Mouse (Mus musculus) ES-Bruce4 (cell line): ENCODE results near the gene Gtf2h2. TPM values are rescaled to one million over a fixed set of nuclear protein-coding genes. Genes with fewer than 3 reads are reported as not detected.

ENCODE experiments used
- H3K27ac ChIP-seq: 2 replicates; pipeline ENCODE4 v1.5.1; 2012; ENCODE audit warnings: low read length, inconsistent platforms; ENCODE audit not compliant: insufficient read depth
- H3K27me3 ChIP-seq: 2 replicates; pipeline ENCODE4 v1.6.1; 2012; ENCODE audit warnings: mild to moderate bottlenecking, low read length, inconsistent platforms; ENCODE audit not compliant: control insufficient read depth, poor library complexity, insufficient read depth, severe bottlenecking
- H3K36me3 ChIP-seq: 2 replicates; pipeline ENCODE4 v1.6.1; 2012; ENCODE audit warnings: inconsistent platforms, mild to moderate bottlenecking, low read length, moderate library complexity; ENCODE audit not compliant: control insufficient read depth, poor library complexity, insufficient read depth, severe bottlenecking
- H3K4me1 ChIP-seq: one replicate; pipeline ENCODE4 v1.8.1; 2011; ENCODE audit warnings: low read length; ENCODE audit not compliant: control insufficient read depth, insufficient read depth
- H3K4me3 ChIP-seq: 2 replicates; pipeline ENCODE4 v1.5.1; 2011; ENCODE audit warnings: low read depth, mild to moderate bottlenecking, low read length
- H3K9ac ChIP-seq: 2 replicates; pipeline ENCODE4 v1.6.1; 2012; ENCODE audit warnings: low read depth, mild to moderate bottlenecking, inconsistent platforms; ENCODE audit not compliant: poor library complexity, severe bottlenecking
- H3K9me3 ChIP-seq: replicated peaks from 2 replicates; pipeline ENCODE4 v1.6.1; 2012; ENCODE audit warnings: mild to moderate bottlenecking, low read length, inconsistent platforms; ENCODE audit not compliant: control insufficient read depth, poor library complexity, insufficient read depth, severe bottlenecking
- CTCF ChIP-seq: IDR thresholded peaks from one replicate; pipeline ENCODE4 v1.8.1; 2011; ENCODE audit warnings: low read depth, low read length
- EP300 ChIP-seq: IDR thresholded peaks from 2 replicates; pipeline ENCODE4 v1.6.1; 2011; ENCODE audit warnings: low read depth, low read length; ENCODE audit not compliant: insufficient read depth
- POLR2A ChIP-seq: IDR thresholded peaks from one replicate; pipeline ENCODE4 v1.8.1; 2011; ENCODE audit warnings: low read length; ENCODE audit not compliant: insufficient read depth
- polyA plus RNA-seq: library from polyadenylated mRNA; stranded (reverse); fragments of >200 nt; gene quantifications from 2 replicates; pipeline ENCODE4 v1.2.4, GENCODE M21; 2011; ENCODE audit warnings: low read depth; ENCODE audit not compliant: missing spikeins, insufficient read depth, insufficient read length

Gtf2h2 gene
- polyA plus RNA-seq, 1 experiment: 118 TPM

DNA sequence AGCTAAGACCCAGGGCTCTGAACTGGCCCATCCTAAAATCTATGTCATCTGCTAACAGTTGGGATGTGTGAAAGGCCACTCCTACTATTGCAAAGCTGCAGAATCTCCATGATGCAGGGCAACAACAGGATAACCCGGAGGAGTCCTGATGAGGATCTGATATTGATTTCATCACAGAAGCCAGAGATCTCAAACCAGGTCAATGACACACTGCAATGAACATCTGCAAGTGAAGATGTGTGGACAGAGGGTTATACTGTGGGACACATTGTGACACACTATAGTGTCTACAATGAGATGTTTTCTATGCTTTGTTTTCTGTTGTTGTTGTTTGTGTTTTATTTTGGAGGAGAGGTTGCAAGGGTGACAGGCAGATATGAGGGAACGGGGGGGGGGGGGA lies 31.3 kb upstream of the Gtf2h2 start:
- Histone ChIP-seq H3K36me3 (no peaks in the 10 kb centered on the region), H3K4me3 (no peak overlapping the region), H3K27ac (no peak overlapping the region), H3K4me1 (no peaks in the 10 kb centered on the region), H3K9ac (no peak overlapping the region), H3K9me3 (no peaks in the 10 kb centered on the region), H3K27me3 (no peaks in the 10 kb centered on the region)
- no peak for TF ChIP-seq EP300
- no peak for TF ChIP-seq CTCF
- TF ChIP-seq POLR2A: no peak

DNA sequence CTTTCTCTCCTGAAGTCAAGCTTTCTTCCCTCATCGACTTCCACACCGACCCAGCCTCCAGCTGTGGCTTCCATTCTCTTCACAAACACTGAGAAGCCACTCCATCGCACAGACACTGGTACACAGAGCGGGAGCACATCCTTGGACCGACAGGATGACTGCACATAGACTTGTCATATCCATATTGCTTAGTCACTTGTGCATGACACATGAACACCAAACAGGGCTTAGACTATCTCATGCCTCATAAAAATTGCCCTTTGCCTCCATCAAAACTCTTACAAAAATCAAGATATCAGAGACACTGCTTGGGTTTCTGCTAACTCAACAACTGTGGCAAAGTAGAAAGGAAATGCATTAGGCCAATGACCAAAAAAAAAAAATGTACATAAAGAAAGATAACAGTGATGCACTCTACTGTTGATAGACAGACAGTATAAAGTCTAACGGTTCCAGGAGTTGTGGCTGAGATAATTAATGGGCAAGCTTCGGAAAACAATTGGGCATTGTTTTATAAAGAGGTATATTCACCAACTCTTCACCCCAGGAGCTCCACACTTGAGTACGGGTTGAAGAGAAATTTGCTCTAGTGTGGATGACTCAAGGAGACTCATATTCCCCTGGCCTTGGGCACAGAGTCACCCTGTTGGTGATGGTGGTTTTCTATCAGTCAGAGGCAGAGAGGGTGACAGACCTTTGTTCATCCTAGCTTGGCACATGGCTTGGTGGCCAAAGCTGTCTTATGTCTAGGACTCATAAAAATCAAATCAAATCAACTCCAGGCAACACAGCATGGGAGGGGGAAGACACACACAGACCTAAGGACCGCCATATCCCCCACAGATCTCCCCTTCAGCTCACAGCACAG lies 29.6 kb upstream of the Gtf2h2 start:
- H3K27ac ChIP-seq: no peak overlapping the region
- H3K4me1 ChIP-seq: no peaks in the 10 kb centered on the region
- H3K4me3 ChIP-seq: no peak overlapping the region
- TF ChIP-seq CTCF (no peak), EP300 (no peak), POLR2A (no peak)
- H3K9me3 ChIP-seq: no peaks in the 10 kb centered on the region
- H3K36me3 ChIP-seq: no peaks in the 10 kb centered on the region
- no peaks in the 10 kb centered on the region for H3K27me3 ChIP-seq
- no peak overlapping the region for H3K9ac ChIP-seq

DNA sequence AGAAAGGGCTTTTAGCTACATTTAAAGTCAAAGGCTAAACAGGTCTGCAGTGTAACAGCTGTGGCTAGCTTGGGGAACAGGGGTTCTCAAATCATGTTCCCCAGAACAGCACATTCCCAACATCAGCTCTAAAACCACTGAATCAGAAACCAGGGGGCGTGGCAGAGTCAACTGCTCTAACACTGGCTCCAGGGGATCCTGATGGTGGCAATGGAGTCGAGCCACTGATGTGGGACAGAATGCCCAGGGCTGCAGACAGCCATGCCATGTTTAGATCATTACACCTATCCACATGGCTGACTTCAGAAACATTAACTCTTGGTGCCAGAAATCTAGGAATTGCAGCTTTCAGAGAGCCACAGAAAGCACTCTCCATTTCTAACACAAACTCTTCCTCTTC lies 26.8 kb upstream of the Gtf2h2 start:
- Histone ChIP-seq H3K4me1 (no peaks in the 10 kb centered on the region), H3K27ac (no peak overlapping the region)

DNA sequence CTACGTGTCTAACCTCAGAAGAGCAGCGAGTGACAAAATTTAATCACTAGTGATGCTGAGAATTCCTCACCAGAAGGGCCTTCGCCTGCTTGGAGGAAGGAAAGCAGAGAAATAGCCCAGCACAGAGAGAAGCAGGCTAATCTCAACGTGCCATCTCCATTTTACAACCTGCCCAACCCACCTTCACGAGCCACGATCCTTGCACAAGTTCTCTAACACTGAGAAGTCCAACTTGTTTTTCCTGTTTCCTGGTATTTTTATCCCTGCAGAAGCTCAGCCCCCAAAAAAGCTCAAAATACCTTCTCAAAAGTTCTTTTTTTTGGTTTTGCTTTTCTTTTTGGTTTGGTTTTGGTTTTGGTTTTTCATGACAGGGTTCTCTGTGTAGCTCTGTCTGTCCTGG lies 25.8 kb upstream of the Gtf2h2 start:
- Histone ChIP-seq H3K36me3 (no peaks in the 10 kb centered on the region), H3K27me3 (no peaks in the 10 kb centered on the region), H3K4me1 (no peaks in the 10 kb centered on the region), H3K4me3 (no peak overlapping the region), H3K9me3 (no peaks in the 10 kb centered on the region), H3K9ac (no peak overlapping the region), H3K27ac (no peak overlapping the region)
- TF ChIP-seq POLR2A (no peak), EP300 (no peak), CTCF (no peak)

More for the DNA sequence above, 26.8 kb upstream of the Gtf2h2 start:
- no peaks in the 10 kb centered on the region for H3K9me3 ChIP-seq
- H3K36me3 ChIP-seq: no peaks in the 10 kb centered on the region
- H3K4me3 ChIP-seq: no peak overlapping the region
- TF ChIP-seq EP300: no peak
- no peak for TF ChIP-seq POLR2A
- TF ChIP-seq CTCF: no peak
- H3K9ac ChIP-seq: no peak overlapping the region
- H3K27me3 ChIP-seq: no peaks in the 10 kb centered on the region

DNA sequence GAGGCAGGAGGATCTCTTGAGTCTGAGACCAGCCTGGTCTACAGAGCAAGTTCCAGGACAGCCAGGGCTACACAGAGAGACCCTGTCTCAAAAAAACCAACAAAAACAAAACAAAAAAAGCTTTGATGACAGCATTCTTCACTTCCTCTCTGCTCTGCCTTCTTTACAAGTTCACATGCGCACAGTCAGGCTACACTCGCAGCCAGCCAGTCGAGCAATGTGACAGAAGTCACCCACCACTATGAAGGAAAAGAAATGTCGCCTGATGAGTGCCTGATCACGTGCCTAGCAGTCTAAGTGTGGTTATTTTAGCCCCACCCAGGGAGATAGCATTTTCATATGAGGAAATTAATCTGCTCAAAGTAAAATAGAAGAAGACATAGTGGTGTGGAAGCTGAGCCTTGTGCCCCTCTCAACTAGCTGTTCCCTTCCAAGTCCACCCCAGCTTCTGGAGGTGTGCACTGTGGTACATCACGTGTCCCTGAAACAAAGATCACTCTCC lies 25.3 kb upstream of the Gtf2h2 start:
- no peaks in the 10 kb centered on the region for H3K9me3 ChIP-seq
- TF ChIP-seq CTCF (no peak), EP300 (no peak), POLR2A (no peak)
- no peaks in the 10 kb centered on the region for H3K27me3 ChIP-seq
- no peaks in the 10 kb centered on the region for H3K4me1 ChIP-seq
- H3K4me3 ChIP-seq: no peak overlapping the region
- no peaks in the 10 kb centered on the region for H3K36me3 ChIP-seq
- H3K27ac ChIP-seq: no peak overlapping the region
- no peak overlapping the region for H3K9ac ChIP-seq
